Mouse (Mus musculus) kidney, embryonic 15.5 days (tissue): ENCODE results near the gene Cdc25b. TPM values are rescaled to one million over a fixed set of nuclear protein-coding genes. Genes with fewer than 3 reads are reported as not detected.

Source experiments
- ATAC-seq: fragments of 200-750 bp; cut with Nextera tagmentation; replicated peaks from 2 replicates; pipeline ENCODE4 v1.8.0; 2017; ENCODE audit warnings: moderate TSS enrichment; ENCODE audit not compliant: low FRiP score
- H3K27ac ChIP-seq: fragments of 300-500 bp; sonication (generic); 2 replicates; pipeline ENCODE4 v1.5.1; 2015; ENCODE audit warnings: mild to moderate bottlenecking, inconsistent platforms
- H3K27me3 ChIP-seq: fragments of 300-500 bp; sonication (generic); 2 replicates; pipeline ENCODE4 v1.6.1; 2015; ENCODE audit warnings: inconsistent platforms
- H3K36me3 ChIP-seq: fragments of 300-500 bp; sonication (generic); 2 replicates; pipeline ENCODE4 v1.6.1; 2015; ENCODE audit warnings: inconsistent platforms
- H3K4me1 ChIP-seq: fragments of 300-500 bp; sonication (generic); 2 replicates; pipeline ENCODE4 v1.6.1; 2015; ENCODE audit warnings: inconsistent platforms
- H3K4me2 ChIP-seq: fragments of 300-500 bp; sonication (generic); 2 replicates; pipeline ENCODE4 v1.6.1; 2015; ENCODE audit warnings: moderate library complexity, mild to moderate bottlenecking, inconsistent platforms
- H3K4me3 ChIP-seq: fragments of 300-500 bp; sonication (generic); replicated peaks from 2 replicates; pipeline ENCODE4 v1.5.1; 2015; ENCODE audit warnings: mild to moderate bottlenecking, inconsistent platforms
- H3K9ac ChIP-seq: fragments of 300-500 bp; sonication (generic); 2 replicates; pipeline ENCODE4 v1.6.1; 2015; ENCODE audit warnings: mild to moderate bottlenecking, inconsistent platforms
- H3K9me3 ChIP-seq: fragments of 300-500 bp; sonication (generic); replicated peaks from 2 replicates; pipeline ENCODE4 v1.6.1; 2016; ENCODE audit warnings: inconsistent platforms
- WGBS: fragments of 180-500 bp; shearing (Covaris S2); methylation state at CpG from one replicate; pipeline ENCODE4 v1.1.7; 2015; ENCODE audit warnings: mixed read lengths; 5-methylcytosine and 5-hydroxymethylcytosine counted together
- polyA plus RNA-seq: library from polyadenylated mRNA; unstranded; fragments of >200 nt; fragmentation: Nextera tagmentation; extraction: Ambion mirVana; gene quantifications from 2 replicates; pipeline ENCODE4 v1.2.1, GENCODE M21; 2015

The Cdc25b gene
- polyA plus RNA-seq, 1 experiment from 2014 or later = 71.5 TPM

- 85% methylated on average over 2 of the region's 2 CpGs for WGBS
- no peak for ATAC-seq
- Histone ChIP-seq H3K9ac (no peak overlapping the region), H3K36me3 (no peaks in the 10 kb centered on the region), H3K27me3 (peaks cover 10% of the 10 kb centered on the region), H3K4me2 (no peak overlapping the region), H3K27ac (no peak overlapping the region), H3K4me1 (peaks cover 12% of the 10 kb centered on the region), H3K4me3 (no peak overlapping the region), H3K9me3 (no peaks in the 10 kb centered on the region)
These were observed 20.6 kb upstream of the Cdc25b start for GRCm38 (mm10) chr2:131166172-131166571.

DNA sequence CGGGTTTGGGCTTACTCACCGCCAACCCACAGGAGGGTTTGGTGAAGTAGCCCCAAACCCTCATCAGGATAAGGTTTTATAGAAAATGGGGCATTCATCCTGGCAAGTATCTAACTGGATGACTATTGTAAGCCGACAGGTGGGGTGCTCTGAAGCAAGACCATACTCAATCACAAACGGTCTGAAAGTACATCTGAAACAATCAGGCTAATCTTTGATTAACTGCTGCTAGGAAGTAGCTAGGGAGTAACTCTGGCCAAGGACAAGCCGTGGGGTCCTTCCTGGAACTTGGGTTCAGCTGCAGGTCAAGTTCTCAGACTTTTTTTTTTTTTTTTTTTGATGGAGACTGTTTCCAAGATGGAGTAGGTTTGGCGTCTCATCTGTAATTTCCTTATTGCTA, 18.8 kb upstream of the Cdc25b start:
- Histone ChIP-seq H3K9me3 (no peaks in the 10 kb centered on the region), H3K27ac (no peak overlapping the region), H3K4me1 (peaks cover 19% of the 10 kb centered on the region), H3K9ac (no peak overlapping the region), H3K27me3 (peaks cover 28% of the 10 kb centered on the region), H3K4me2 (no peak overlapping the region), H3K4me3 (no peak overlapping the region), H3K36me3 (no peaks in the 10 kb centered on the region)
- 64% methylated on average over 6 of the region's 6 CpGs for WGBS
- ATAC-seq = no peak

- Histone ChIP-seq H3K4me2 (no peak overlapping the region), H3K36me3 (no peaks in the 10 kb centered on the region), H3K9ac (no peak overlapping the region), H3K27me3 (peaks cover 37% of the 10 kb centered on the region), H3K27ac (no peak overlapping the region), H3K4me3 (no peak overlapping the region), H3K4me1 (peaks cover 20% of the 10 kb centered on the region), H3K9me3 (no peaks in the 10 kb centered on the region)
- 82% methylated on average over 1 of the region's 1 CpGs for WGBS
- ATAC-seq = no peak
These were observed 17.8 kb upstream of the Cdc25b start for GRCm38 (mm10) chr2:131168914-131169313.

DNA sequence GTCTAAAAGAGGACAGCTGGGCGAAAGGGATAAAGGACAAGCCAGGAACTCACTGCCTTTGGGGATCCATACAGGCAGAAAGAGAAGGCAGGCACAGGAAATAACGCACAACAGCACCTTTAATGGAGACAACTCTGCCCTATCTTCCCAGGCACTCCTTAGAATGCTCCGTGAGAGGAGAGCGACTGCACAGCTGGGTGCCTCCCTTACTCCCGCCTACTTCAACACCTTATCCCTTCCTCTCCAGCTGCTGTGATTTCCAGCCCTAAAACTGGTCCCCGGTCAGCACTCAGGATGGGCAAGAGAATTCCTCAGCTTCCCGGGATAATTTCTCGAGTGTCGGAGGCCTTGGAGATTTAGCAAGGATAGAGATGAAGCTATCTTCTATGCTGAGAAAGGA, 15.8 kb upstream of the Cdc25b start:
- H3K27me3 ChIP-seq = peaks cover 41% of the 10 kb centered on the region
- WGBS = 13% methylated on average over 9 of the region's 9 CpGs
- H3K27ac ChIP-seq = no peak overlapping the region
- 0 out of 2 replicates have a peak, but pooled peaks cover 3% of the 10 kb centered on the region for H3K36me3 ChIP-seq
- peak overlapping the region; percentile 37 for H3K4me3 ChIP-seq
- peak overlapping the region; percentile 28; the same call in 1 of the 2 replicates for H3K9ac ChIP-seq
- peak overlapping the region; percentile 61 for H3K4me2 ChIP-seq
- no peaks in the 10 kb centered on the region for H3K9me3 ChIP-seq
- peaks cover 38% of the 10 kb centered on the region for H3K4me1 ChIP-seq
- ATAC-seq = no peak

- Histone ChIP-seq H3K9ac (peak overlapping the region; percentile 28; the same call in 1 of the 2 replicates), H3K4me1 (peaks cover 44% of the 10 kb centered on the region), H3K36me3 (0 out of 2 replicates have a peak, but pooled peaks cover 3% of the 10 kb centered on the region), H3K9me3 (no peaks in the 10 kb centered on the region), H3K4me2 (peak overlapping the region; percentile 61), H3K27me3 (peaks cover 41% of the 10 kb centered on the region), H3K27ac (no peak overlapping the region), H3K4me3 (peak overlapping the region; percentile 37)
- 4% methylated on average over 43 of the region's 43 CpGs for WGBS
- ATAC-seq = no peak
These were observed 15.2 kb upstream of the Cdc25b start for GRCm38 (mm10) chr2:131171401-131172104.

- H3K27ac ChIP-seq = no peak overlapping the region
- 48% methylated on average over 9 of the region's 9 CpGs for WGBS
- H3K9me3 ChIP-seq = no peaks in the 10 kb centered on the region
- peaks cover 52% of the 10 kb centered on the region for H3K4me1 ChIP-seq
- no peak overlapping the region for H3K4me2 ChIP-seq
- H3K36me3 ChIP-seq = 0 out of 2 replicates have a peak, but pooled peaks cover 9% of the 10 kb centered on the region
- H3K27me3 ChIP-seq = peaks cover 41% of the 10 kb centered on the region
- no peak overlapping the region for H3K4me3 ChIP-seq
- H3K9ac ChIP-seq = no peak overlapping the region
- no peak for ATAC-seq
These were observed 14.4 kb upstream of the Cdc25b start for GRCm38 (mm10) chr2:131172322-131172721.

DNA sequence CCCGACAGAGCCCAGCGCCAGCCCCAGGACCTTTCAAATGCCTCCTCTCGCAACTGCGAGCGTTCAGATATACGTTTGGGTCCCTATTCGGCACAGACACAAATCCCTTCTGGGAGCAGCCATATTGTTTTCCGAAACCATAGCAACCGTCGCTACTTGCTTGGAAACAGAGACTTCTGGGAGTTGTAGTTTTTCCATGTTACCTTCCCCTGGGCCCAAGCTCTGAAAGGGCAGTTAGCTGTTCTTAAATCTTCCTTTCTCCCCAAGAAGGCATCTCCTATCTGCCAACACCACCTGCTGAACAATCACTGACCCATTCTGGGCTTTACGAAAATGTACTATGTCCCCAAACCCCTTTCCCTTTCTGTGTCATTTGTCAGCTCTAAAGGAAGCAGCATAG, 12.0 kb upstream of the Cdc25b start:
- WGBS = 6% methylated on average over 11 of the region's 11 CpGs
- 0 out of 2 replicates have a peak, but pooled peaks have one; percentile 19 for ATAC-seq
- peaks cover 41% of the 10 kb centered on the region for H3K27me3 ChIP-seq
- 0 out of 2 replicates have a peak overlapping the region, but pooled peaks have one; percentile 76 for H3K27ac ChIP-seq
- H3K36me3 ChIP-seq = 0 out of 2 replicates have a peak, but pooled peaks cover 10% of the 10 kb centered on the region
- H3K9me3 ChIP-seq = no peaks in the 10 kb centered on the region
- H3K4me3 ChIP-seq = peak overlapping the region; percentile 42
- H3K4me2 ChIP-seq = peak overlapping the region; percentile 72
- H3K4me1 ChIP-seq = peaks cover 69% of the 10 kb centered on the region
- no peak overlapping the region for H3K9ac ChIP-seq

- ATAC-seq = no peak
- no peak overlapping the region for H3K9ac ChIP-seq
- no peaks in the 10 kb centered on the region for H3K9me3 ChIP-seq
- H3K4me1 ChIP-seq = peaks cover 68% of the 10 kb centered on the region
- no peak overlapping the region for H3K4me3 ChIP-seq
- 0 out of 2 replicates have a peak, but pooled peaks cover 10% of the 10 kb centered on the region for H3K36me3 ChIP-seq
- H3K27ac ChIP-seq = peak overlapping the region; percentile 76
- WGBS = 72% methylated on average over 3 of the region's 3 CpGs
- 0 out of 2 replicates have a peak overlapping the region, but pooled peaks have one; percentile 92 for H3K4me2 ChIP-seq
- peaks cover 38% of the 10 kb centered on the region for H3K27me3 ChIP-seq
These were observed 11.3 kb upstream of the Cdc25b start for GRCm38 (mm10) chr2:131175286-131175944.

DNA sequence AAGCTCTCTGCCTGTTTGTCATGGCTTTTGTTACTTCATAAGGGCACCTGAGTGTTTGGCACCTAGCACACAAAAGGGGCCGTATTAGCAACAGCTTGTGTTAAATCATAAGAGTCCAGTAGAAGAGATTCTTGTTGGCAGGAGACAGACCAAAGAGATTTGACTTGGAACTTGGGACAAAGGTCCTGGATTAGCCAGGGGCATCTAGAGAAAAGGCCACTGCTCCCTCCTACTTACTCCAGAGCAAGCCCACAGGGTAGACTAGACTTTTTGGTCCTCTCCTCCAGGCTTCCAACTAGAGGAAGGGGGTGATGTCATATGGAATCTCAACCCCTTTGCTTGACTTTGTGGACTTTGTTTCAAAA, 10.8 kb upstream of the Cdc25b start:
- Histone ChIP-seq H3K4me2 (peak overlapping the region; percentile 92), H3K27me3 (peaks cover 33% of the 10 kb centered on the region), H3K4me3 (no peak overlapping the region), H3K27ac (peak overlapping the region; percentile 76), H3K9me3 (no peaks in the 10 kb centered on the region), H3K4me1 (peaks cover 65% of the 10 kb centered on the region), H3K9ac (no peak overlapping the region), H3K36me3 (0 out of 2 replicates have a peak, but pooled peaks cover 10% of the 10 kb centered on the region)
- WGBS = 94% methylated on average over 1 of the region's 1 CpGs
- no peak for ATAC-seq

GRCm38 (mm10) chr2:131176491-131176890, 10.3 kb upstream of the Cdc25b start:
- ATAC-seq = peak; percentile 15; the same call in 1 of the 2 replicates

DNA sequence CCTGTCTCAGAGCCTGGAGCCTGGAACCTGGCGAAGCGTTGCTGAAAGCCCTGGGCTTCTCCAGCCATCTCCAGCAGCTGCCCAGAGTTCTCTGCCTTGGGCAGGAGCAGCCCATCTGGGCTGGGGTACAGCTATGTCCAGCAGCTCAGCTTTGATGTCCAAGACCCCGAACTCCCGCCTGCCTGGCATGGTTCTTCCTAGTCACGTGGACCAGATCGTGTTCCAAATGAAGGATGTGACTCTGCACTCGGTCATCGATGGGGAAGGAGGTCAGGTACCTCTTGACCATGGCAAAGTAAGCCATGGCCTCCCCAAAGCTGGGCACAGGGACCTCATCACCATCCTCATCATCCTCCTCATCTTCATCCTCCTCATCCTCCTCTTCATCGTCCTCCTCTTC, 8.8 kb upstream of the Cdc25b start:
- Histone ChIP-seq H3K27ac (peak overlapping the region; percentile 76; the same call in 1 of the 2 replicates), H3K27me3 (peaks cover 13% of the 10 kb centered on the region), H3K9ac (peak overlapping the region; percentile 86), H3K36me3 (0 out of 2 replicates have a peak, but pooled peaks cover 10% of the 10 kb centered on the region), H3K4me2 (peak overlapping the region; percentile 92), H3K4me1 (peaks cover 54% of the 10 kb centered on the region), H3K4me3 (peak overlapping the region; percentile 64), H3K9me3 (no peaks in the 10 kb centered on the region)
- WGBS = 77% methylated on average over 9 of the region's 9 CpGs
- ATAC-seq = no peak

More at GRCm38 (mm10) chr2:131176491-131176890, 10.3 kb upstream of the Cdc25b start:
- 58% methylated on average over 5 of the region's 5 CpGs for WGBS
- Histone ChIP-seq H3K4me3 (peak overlapping the region; percentile 5; the same call in 1 of the 2 replicates), H3K27me3 (peaks cover 28% of the 10 kb centered on the region), H3K27ac (peak overlapping the region; percentile 76), H3K9ac (no peak overlapping the region; the same call in 1 of the 2 replicates), H3K4me1 (peaks cover 60% of the 10 kb centered on the region), H3K9me3 (no peaks in the 10 kb centered on the region), H3K4me2 (peak overlapping the region; percentile 92), H3K36me3 (0 out of 2 replicates have a peak, but pooled peaks cover 10% of the 10 kb centered on the region)

DNA sequence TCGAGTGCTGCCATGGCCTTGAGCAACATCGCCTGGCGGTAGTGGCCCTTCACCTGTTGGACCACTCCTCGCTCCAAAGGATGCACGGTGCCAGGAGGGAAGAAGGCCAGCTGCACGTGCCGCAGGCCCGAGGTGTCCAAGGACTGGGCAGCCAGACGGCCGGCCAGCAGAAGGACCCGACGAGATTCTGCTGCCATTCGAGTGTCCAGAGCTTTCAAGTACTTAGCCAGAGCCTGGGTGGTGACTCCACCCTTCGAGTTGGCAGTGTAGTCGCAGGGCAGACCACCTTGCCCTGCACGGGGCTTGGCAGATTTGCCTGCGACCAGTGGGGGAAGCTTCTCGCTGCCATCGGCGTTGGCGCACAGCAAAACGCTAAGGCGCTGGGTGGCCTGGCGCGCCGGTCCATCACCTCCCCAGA, 7.9 kb upstream of the Cdc25b start:
- Histone ChIP-seq H3K27me3 (peaks cover 4% of the 10 kb centered on the region), H3K9ac (peak overlapping the region; percentile 86), H3K4me3 (peak overlapping the region; percentile 64), H3K36me3 (0 out of 2 replicates have a peak, but pooled peaks cover 10% of the 10 kb centered on the region), H3K4me2 (peak overlapping the region; percentile 92), H3K9me3 (no peaks in the 10 kb centered on the region), H3K4me1 (peaks cover 54% of the 10 kb centered on the region), H3K27ac (peak overlapping the region; percentile 88)
- no peak for ATAC-seq
- WGBS = 31% methylated on average over 26 of the region's 26 CpGs
